Mouse (Mus musculus) lung, embryonic 14.5 days (tissue): ENCODE results near the gene Fam192a. TPM values are rescaled to one million over a fixed set of nuclear protein-coding genes. Genes with fewer than 3 reads are reported as not detected.
A peak's percentile ranks its signal among the peaks of the same experiment; 100 is the strongest.

Experiments
- ATAC-seq: fragments of 200-750 bp; cut with Nextera tagmentation; 2 replicates; pipeline ENCODE4 v1.8.0; 2017; ENCODE audit warnings: mild to moderate bottlenecking, moderate TSS enrichment, moderate library complexity; ENCODE audit not compliant: insufficient read depth
- DNase-seq: peaks from one replicate; pipeline ENCODE4 v3.0.0-alpha.2; 2015
- H3K27ac ChIP-seq: fragments of 300-500 bp; sonication (generic); 2 replicates; pipeline ENCODE4 v1.5.1; 2014; ENCODE audit warnings: low read depth, mild to moderate bottlenecking, moderate library complexity
- H3K27me3 ChIP-seq: fragments of 300-500 bp; sonication (generic); 2 replicates; pipeline ENCODE4 v1.6.1; 2014; ENCODE audit warnings: low read length, control low read depth; ENCODE audit not compliant: insufficient read depth
- H3K36me3 ChIP-seq: fragments of 300-500 bp; sonication (generic); 2 replicates; pipeline ENCODE4 v1.6.1; 2014; ENCODE audit warnings: control low read depth; ENCODE audit not compliant: insufficient read depth
- H3K4me1 ChIP-seq: fragments of 300-500 bp; sonication (generic); 2 replicates; pipeline ENCODE4 v1.6.1; 2014; ENCODE audit warnings: antibody characterized with exemption, control low read depth; ENCODE audit not compliant: insufficient read depth
- H3K4me2 ChIP-seq: fragments of 300-500 bp; sonication (generic); 2 replicates; pipeline ENCODE4 v1.6.1; 2014; ENCODE audit warnings: mild to moderate bottlenecking
- H3K4me3 ChIP-seq: fragments of 300-500 bp; sonication (generic); 2 replicates; pipeline ENCODE4 v1.5.1; 2014; ENCODE audit warnings: low read depth, low read length
- H3K9ac ChIP-seq: fragments of 300-500 bp; sonication (generic); 2 replicates; pipeline ENCODE4 v1.6.1; 2014
- H3K9me3 ChIP-seq: fragments of 300-500 bp; sonication (generic); 2 replicates; pipeline ENCODE4 v1.6.1; 2016; ENCODE audit warnings: low read depth, low read length, control low read depth
- CTCF ChIP-seq: IDR thresholded peaks from 2 replicates; pipeline ENCODE4 v1.5.1; 2016; ENCODE audit warnings: antibody characterized with exemption, low read depth
- WGBS: fragments of 180-500 bp; shearing (Covaris S2); extraction: QIAGEN DNeasy Blood & Tissue Kit; methylation state at CpG from one replicate; pipeline ENCODE4 v1.1.7; 2014; 5-methylcytosine and 5-hydroxymethylcytosine counted together
- polyA plus RNA-seq: library from polyadenylated mRNA; unstranded; fragments of >200 nt; fragmentation: Nextera tagmentation; extraction: Ambion mirVana; gene quantifications from 2 replicates; pipeline ENCODE4 v1.2.1, GENCODE M21; 2014

The Fam192a gene
- polyA plus RNA-seq, 1 experiment from 2014 or later, result 51.2 TPM

DNA sequence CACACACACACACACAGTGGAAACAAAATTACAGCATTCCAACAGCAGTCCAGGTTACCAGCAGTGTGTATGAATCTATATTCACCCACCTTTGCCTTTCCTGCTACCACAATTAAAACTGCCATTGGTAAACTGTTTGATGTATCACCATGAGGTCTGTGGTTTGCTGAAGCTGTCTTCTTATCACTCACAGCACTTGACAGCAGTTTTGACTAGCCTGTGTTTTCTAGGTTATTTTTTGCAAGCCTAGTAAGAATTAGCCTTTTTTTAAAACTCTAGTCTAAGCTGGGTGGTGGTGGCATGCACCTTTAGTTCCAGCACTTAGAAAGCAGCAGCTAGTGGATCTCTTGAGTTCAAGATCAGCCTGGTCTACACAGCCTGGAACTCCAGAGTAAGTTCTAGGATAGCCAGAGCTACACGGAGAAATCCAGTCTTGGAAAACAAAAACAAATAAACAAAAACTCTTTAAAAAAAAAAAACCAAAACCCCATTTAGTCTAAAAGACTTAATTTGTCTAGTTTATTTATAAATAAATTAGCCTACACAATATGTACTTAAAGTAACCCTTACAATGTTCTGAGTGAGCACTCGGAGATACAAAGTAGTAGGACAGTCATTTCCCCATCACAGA, 31.9 kb upstream of the Fam192a start:
- Histone ChIP-seq H3K27ac (no peak overlapping the region), H3K4me3 (no peak overlapping the region), H3K27me3 (no peaks in the 10 kb centered on the region), H3K4me1 (no peaks in the 10 kb centered on the region), H3K4me2 (no peak overlapping the region), H3K36me3 (peaks cover 71% of the 10 kb centered on the region), H3K9ac (no peak overlapping the region), H3K9me3 (no peaks in the 10 kb centered on the region)
- ATAC-seq, result no peak
- DNase-seq, result no peak
- 70% methylated on average over 2 of the region's 2 CpGs for WGBS
- no peak for TF ChIP-seq CTCF

- Histone ChIP-seq H3K4me1 (no peaks in the 10 kb centered on the region), H3K4me2 (no peak overlapping the region), H3K36me3 (peaks cover 18% of the 10 kb centered on the region; the same call in 1 of the 2 replicates), H3K4me3 (no peak overlapping the region), H3K9ac (no peak overlapping the region), H3K9me3 (no peaks in the 10 kb centered on the region), H3K27me3 (no peaks in the 10 kb centered on the region), H3K27ac (no peak overlapping the region)
- 91% methylated on average over 1 of the region's 1 CpGs for WGBS
- no peak for ATAC-seq
- DNase-seq, result no peak
- no peak for TF ChIP-seq CTCF
These were observed 23.1 kb upstream of the Fam192a start for GRCm38 (mm10) chr8:94624885-94625284.

- no peak overlapping the region for H3K4me3 ChIP-seq
- no peaks in the 10 kb centered on the region for H3K36me3 ChIP-seq
- 87% methylated on average over 5 of the region's 5 CpGs for WGBS
- DNase-seq (no peak), ATAC-seq (no peak)
- H3K4me1 ChIP-seq, result 0 out of 2 replicates have a peak, but pooled peaks cover 7% of the 10 kb centered on the region
- no peak overlapping the region for H3K4me2 ChIP-seq
- no peaks in the 10 kb centered on the region for H3K9me3 ChIP-seq
- no peak overlapping the region for H3K27ac ChIP-seq
- no peak for TF ChIP-seq CTCF
- H3K9ac ChIP-seq, result no peak overlapping the region
- H3K27me3 ChIP-seq, result no peaks in the 10 kb centered on the region
These were observed 5.3 kb upstream of the Fam192a start for GRCm38 (mm10) chr8:94607064-94607463.

DNA sequence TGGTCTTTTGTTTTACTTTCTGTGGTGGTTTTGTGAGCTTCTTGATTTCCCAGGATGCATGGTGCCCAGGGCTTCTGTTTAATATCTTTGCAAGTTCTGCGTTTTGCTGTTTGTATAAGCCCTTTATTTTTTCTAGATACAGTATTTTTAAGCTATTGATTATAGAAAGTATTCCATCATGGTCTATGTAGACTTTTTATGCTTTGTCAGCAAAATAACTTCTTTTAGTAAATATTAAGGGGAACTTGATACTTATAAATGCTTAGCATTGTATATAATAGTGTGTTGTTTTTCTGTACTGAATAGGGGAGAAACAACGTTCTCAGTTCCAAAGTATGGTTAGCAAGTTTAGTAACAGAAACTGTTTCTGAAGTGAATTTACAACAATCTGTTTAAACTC, 2.2 kb upstream of the Fam192a start:
- peaks cover 12% of the 10 kb centered on the region; the same call in 1 of the 2 replicates for H3K4me1 ChIP-seq
- WGBS, result 80% methylated on average over 2 of the region's 2 CpGs
- H3K27ac ChIP-seq, result no peak overlapping the region
- H3K36me3 ChIP-seq, result no peaks in the 10 kb centered on the region
- H3K9ac ChIP-seq, result no peak overlapping the region
- DNase-seq, result no peak
- no peak for TF ChIP-seq CTCF
- no peaks in the 10 kb centered on the region for H3K9me3 ChIP-seq
- no peaks in the 10 kb centered on the region for H3K27me3 ChIP-seq
- no peak for ATAC-seq
- H3K4me3 ChIP-seq, result no peak overlapping the region
- peak overlapping the region; percentile 86; the same call in 1 of the 2 replicates for H3K4me2 ChIP-seq

GRCm38 (mm10) chr8:94602471-94603131, 804 bp upstream of the Fam192a start:
- H3K4me1 ChIP-seq, result peaks cover 12% of the 10 kb centered on the region; the same call in 1 of the 2 replicates
- H3K4me3 ChIP-seq, result peak overlapping the region; percentile 93
- H3K4me2 ChIP-seq, result peak overlapping the region; percentile 86
- H3K36me3 ChIP-seq, result no peaks in the 10 kb centered on the region
- peak overlapping the region; percentile 92 for H3K9ac ChIP-seq
- peak overlapping the region; percentile 80 for H3K27ac ChIP-seq
- no peak for TF ChIP-seq CTCF
- no peaks in the 10 kb centered on the region for H3K27me3 ChIP-seq
- ATAC-seq, result peak; percentile 14
- H3K9me3 ChIP-seq, result no peaks in the 10 kb centered on the region
- DNase-seq, result peak; percentile 49
- WGBS, result under 1% methylated on average over 31 of the region's 31 CpGs

DNA sequence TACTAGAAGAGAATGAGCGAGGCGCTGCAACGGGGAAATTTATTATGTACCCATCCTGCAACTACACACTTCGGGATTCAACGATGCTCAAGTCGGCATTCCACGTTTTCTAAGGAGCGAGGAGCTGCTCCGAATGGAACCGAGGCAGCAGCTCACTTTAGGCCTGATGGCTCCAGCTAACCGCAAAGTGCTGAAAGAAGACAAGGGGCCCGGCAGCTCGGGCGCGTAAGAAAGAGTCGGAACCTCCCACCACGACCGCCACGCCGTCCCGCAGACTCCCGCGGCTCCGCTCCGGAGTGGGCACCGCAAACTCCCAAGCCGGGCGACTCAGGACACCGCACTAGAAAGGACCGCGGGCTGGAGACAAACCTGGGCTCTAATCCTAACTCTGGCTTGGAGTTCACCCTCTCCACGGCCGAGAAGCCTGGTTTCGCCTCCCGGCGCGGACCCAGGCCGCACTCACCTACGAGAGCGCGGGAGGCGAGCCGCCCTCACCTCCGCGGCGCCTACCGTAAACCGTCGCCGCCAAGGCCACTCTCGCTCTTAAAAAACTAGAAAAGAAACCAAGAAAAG, 677 bp downstream of the Fam192a start:
- ATAC-seq (peak; percentile 22), DNase-seq (peak; percentile 19)
- peaks cover 12% of the 10 kb centered on the region; the same call in 1 of the 2 replicates for H3K4me1 ChIP-seq
- WGBS, result under 1% methylated on average over 51 of the region's 51 CpGs
- H3K36me3 ChIP-seq, result no peaks in the 10 kb centered on the region
- H3K9me3 ChIP-seq, result no peaks in the 10 kb centered on the region
- no peaks in the 10 kb centered on the region for H3K27me3 ChIP-seq
- no peak for TF ChIP-seq CTCF
- peak overlapping the region; percentile 93 for H3K4me3 ChIP-seq
- peak overlapping the region; percentile 72 for H3K9ac ChIP-seq
- H3K4me2 ChIP-seq, result peak overlapping the region; percentile 97
- peak overlapping the region; percentile 78 for H3K27ac ChIP-seq

- TF ChIP-seq CTCF, result no peak
- H3K4me2 ChIP-seq, result peak overlapping the region; percentile 97
- no peaks in the 10 kb centered on the region for H3K9me3 ChIP-seq
- no peaks in the 10 kb centered on the region for H3K36me3 ChIP-seq
- H3K9ac ChIP-seq, result peak overlapping the region; percentile 72
- DNase-seq (peak; percentile 2), ATAC-seq (no peak)
- H3K4me1 ChIP-seq, result peaks cover 12% of the 10 kb centered on the region; the same call in 1 of the 2 replicates
- 18% methylated on average over 5 of the region's 5 CpGs for WGBS
- peak overlapping the region; percentile 93 for H3K4me3 ChIP-seq
- H3K27ac ChIP-seq, result no peak overlapping the region
- no peaks in the 10 kb centered on the region for H3K27me3 ChIP-seq
These were observed 1.3 kb downstream of the Fam192a start for GRCm38 (mm10) chr8:94600478-94600877.
